8 mouse cellular contexts compared by ENCODE assay signal in genomic region chr4:120649369-120650207, GRCm38 (mm10). TPM values are rescaled to one million over a fixed set of nuclear protein-coding genes. Genes with fewer than 3 reads are reported as not detected.
A peak's percentile ranks its signal among the peaks of the same experiment; 100 is the strongest.
DNase-seq lines count a peak whose midpoint lies in the region; ATAC-seq and TF ChIP-seq lines count a peak whose summit lies in the region.

No protein-coding gene starts in this region.

- peak overlapping the region; percentile 75 for H3K9ac ChIP-seq in MEL (ENCODE audit: control insufficient read depth, low read depth, low read length, poor library complexity, severe bottlenecking)
- H3K9ac ChIP-seq in limb, embryonic 12.5 days (replicated peaks) = peak overlapping the region; percentile 60
- peak overlapping the region; percentile 70 for H3K9ac ChIP-seq in neural tube, embryonic 14.5 days (replicated peaks; ENCODE audit: low read depth, low read length)

- 0 out of 4 replicates have a peak, but pooled peaks of 1 of the 2 experiments have one; percentile 38 for TF ChIP-seq POLR2A in MEL (IDR thresholded peaks at IDR 0.05; ENCODE audit: control insufficient read depth in 1 of 2, insufficient read depth in 1 of 2, low read depth in 1 of 2, low read length in 2 of 2, poor library complexity in 1 of 2)

- H3K27me3 ChIP-seq in heart, embryonic 10.5 days (ENCODE audit: insufficient read depth, poor library complexity, severe bottlenecking) = peaks cover 73% of the 10 kb centered on the region
- H3K27me3 ChIP-seq in MEL (ENCODE audit: control insufficient read depth in 1 of 2, insufficient read depth in 2 of 2, low read length in 2 of 2) = no peaks in the 10 kb centered on the region
- peaks cover 60% of the 10 kb centered on the region for H3K27me3 ChIP-seq in limb, embryonic 12.5 days
- H3K27me3 ChIP-seq in neural tube, embryonic 14.5 days (ENCODE audit: control insufficient read depth, insufficient read depth, low read length) = no peaks in the 10 kb centered on the region; the same call in 1 of the 2 replicates

- no peaks in the 10 kb centered on the region for H3K79me2 ChIP-seq in MEL (ENCODE audit: control insufficient read depth, insufficient read depth, low read length, poor library complexity)

- H3K4me2 ChIP-seq in limb, embryonic 12.5 days = peak overlapping the region; percentile 91
- H3K4me2 ChIP-seq in neural tube, embryonic 14.5 days (ENCODE audit: low read depth, low read length) = peak overlapping the region; percentile 91

- intact Hi-C loops in heart, postnatal 25 days (cut with DNase I) = no loop called here

- H3K9me3 ChIP-seq in heart, embryonic 10.5 days = 0 out of 2 replicates have a peak, but pooled peaks cover 3% of the 10 kb centered on the region
- H3K9me3 ChIP-seq in MEL (replicated peaks; ENCODE audit: insufficient read depth, low read length) = no peaks in the 10 kb centered on the region
- H3K9me3 ChIP-seq in limb, embryonic 12.5 days = no peaks in the 10 kb centered on the region
- H3K9me3 ChIP-seq in neural tube, embryonic 14.5 days (ENCODE audit: control insufficient read depth, low read length) = no peaks in the 10 kb centered on the region

- no peak for TF ChIP-seq EP300 in MEL (IDR thresholded peaks at IDR 0.05; ENCODE audit: low read depth in 1 of 2, low read length in 2 of 2)

- ATAC-seq in limb, embryonic 12.5 days (ENCODE audit: insufficient number of reproducible peaks, insufficient read depth, low FRiP score, low TSS enrichment, low read depth) = peak; percentile 70
- ATAC-seq in neural tube, embryonic 14.5 days (ENCODE audit: low read depth) = peak; percentile 77

- 5% methylated on average over 55 of the region's 55 CpGs for WGBS in heart, embryonic 10.5 days
- WGBS in limb, embryonic 12.5 days = 4% methylated on average over 55 of the region's 55 CpGs
- WGBS in neural tube, embryonic 14.5 days = 4% methylated on average over 55 of the region's 55 CpGs

- peak overlapping the region; percentile 84 for H3K27ac ChIP-seq in heart, embryonic 10.5 days
- H3K27ac ChIP-seq in MEL (ENCODE audit: control insufficient read depth, low read depth, low read length) = no peak overlapping the region
- no peak overlapping the region for H3K27ac ChIP-seq in limb, embryonic 12.5 days
- H3K27ac ChIP-seq in neural tube, embryonic 14.5 days (ENCODE audit: low read depth, low read length) = no peak overlapping the region

- TF ChIP-seq CTCF in MEL (IDR thresholded peaks at IDR 0.05 in 2 of 3, conservative IDR thresholded peaks at IDR 0.05 in 1 of 3; ENCODE audit: control insufficient read depth in 1 of 3, insufficient read depth in 1 of 3, low read depth in 2 of 3, low read length in 3 of 3, poor library complexity in 1 of 3, severe bottlenecking in 1 of 3) = no peak

- peak overlapping the region; percentile 71 for H3K4me3 ChIP-seq in heart, embryonic 10.5 days
- peak overlapping the region; percentile 64 to 73 for H3K4me3 ChIP-seq in MEL (ENCODE audit: control insufficient read depth in 1 of 2, insufficient read depth in 1 of 2, low read depth in 2 of 2, low read length in 2 of 2)
- peak overlapping the region; percentile 50 for H3K4me3 ChIP-seq in limb, embryonic 12.5 days (replicated peaks)
- H3K4me3 ChIP-seq in neural tube, embryonic 14.5 days (ENCODE audit: low read depth, low read length) = peak overlapping the region; percentile 49

- DNase-seq in heart, embryonic 10.5 days (ENCODE audit: low spot score) = no peak
- no peak for DNase-seq in heart, postnatal 25 days (ENCODE audit: low spot score)
- peak; percentile 68 for DNase-seq in MEL (ENCODE audit: low read depth, low spot score)
- DNase-seq in embryo, embryonic 9.5 days (ENCODE audit: extremely low spot score) = peak; percentile 53
- DNase-seq in heart, postnatal 4 days = peak; percentile 22
- no peak for DNase-seq in urinary bladder, postnatal 10 days (ENCODE audit: low spot score)

- H3K36me3 ChIP-seq in heart, embryonic 10.5 days = no peaks in the 10 kb centered on the region
- H3K36me3 ChIP-seq in MEL (ENCODE audit: control insufficient read depth in 1 of 2, insufficient read depth in 2 of 2, low read length in 2 of 2) = no peaks in the 10 kb centered on the region
- no peaks in the 10 kb centered on the region for H3K36me3 ChIP-seq in limb, embryonic 12.5 days
- no peaks in the 10 kb centered on the region for H3K36me3 ChIP-seq in neural tube, embryonic 14.5 days (ENCODE audit: control insufficient read depth, insufficient read depth, low read length)

- TF ChIP-seq RAD21 in MEL (IDR thresholded peaks at IDR 0.05; ENCODE audit: low read depth, low read length) = no peak

- peaks cover 9% of the 10 kb centered on the region for H3K4me1 ChIP-seq in heart, embryonic 10.5 days
- peaks cover 1 to 19% of the 10 kb centered on the region in 2 experiments; a peak in 3 of 4 replicates for H3K4me1 ChIP-seq in MEL (ENCODE audit: control insufficient read depth in 1 of 2, insufficient read depth in 2 of 2, low read length in 2 of 2)
- peaks cover 8% of the 10 kb centered on the region for H3K4me1 ChIP-seq in limb, embryonic 12.5 days (replicated peaks)
- 0 out of 2 replicates have a peak, but pooled peaks cover 6% of the 10 kb centered on the region for H3K4me1 ChIP-seq in neural tube, embryonic 14.5 days (ENCODE audit: control insufficient read depth, insufficient read depth, low read length)

TF ChIP-seq in MEL, 35 proteins besides CTCF, POLR2A, EP300 and RAD21:
- 0 out of 2 replicates have a peak, but pooled peaks have one; percentile 7 for TF ChIP-seq TCF12 (IDR thresholded peaks at IDR 0.05; ENCODE audit: low read depth, low read length)
- 0 out of 2 replicates have a peak, but pooled peaks have one; percentile 21 for TF ChIP-seq MYC (IDR thresholded peaks at IDR 0.05; ENCODE audit: low read depth, low read length)
- no peak for TF ChIP-seq ZNF384 (IDR thresholded peaks at IDR 0.05; ENCODE audit: low read depth, low read length)
- no peak for TF ChIP-seq SMC3 (IDR thresholded peaks at IDR 0.05; ENCODE audit: low read depth, low read length)
- peak; percentile 35; the same call in 1 of the 2 replicates for TF ChIP-seq MAZ (IDR thresholded peaks at IDR 0.05; ENCODE audit: low read depth, low read length)
- TF ChIP-seq MAX (IDR thresholded peaks at IDR 0.05; ENCODE audit: low read length) = peak; percentile 62
- no peak for TF ChIP-seq KAT2A (conservative IDR thresholded peaks at IDR 0.05; ENCODE audit: low read depth, low read length)
- TF ChIP-seq GATA1 (IDR thresholded peaks at IDR 0.05; ENCODE audit: low read depth, low read length) = no peak
- peak; percentile 61 for TF ChIP-seq USF1 (IDR thresholded peaks at IDR 0.05; ENCODE audit: low read depth, low read length)
- TF ChIP-seq MXI1 (IDR thresholded peaks at IDR 0.05; ENCODE audit: low read depth, low read length) = no peak
- 0 out of 2 replicates have a peak, but pooled peaks have one; percentile 17 for TF ChIP-seq NRF1 (IDR thresholded peaks at IDR 0.05; ENCODE audit: insufficient read depth, low read depth, low read length, poor library complexity, severe bottlenecking)

RNA-seq across cellular contexts. Expression of gene Cited4, which starts 16.8 kb away (rescaled TPM):
- polyA plus RNA-seq in heart, embryonic 10.5 days (2016; fragmentation: Nextera tagmentation; extraction: Ambion mirVana) = 47.3 and 47.5 TPM in 2 replicates
- total RNA-seq in heart, postnatal 25 days (2021) = 10 to 100 TPM; 46.4 to 61.3 TPM
- total RNA-seq in MEL (2012; rRNA removed) = 18.2 and 23.3 TPM in 2 replicates
- polyA plus RNA-seq in MEL (2012; ENCODE audit: insufficient read depth in 1 of 2, insufficient read length in 2 of 2, low read depth in 1 of 2, low replicate concordance in 2 of 2, missing spikeins in 1 of 2) = 10 to 100 TPM in 1 of 2 experiments, not detected in 1; 58.1 TPM
- 10 to 100 TPM; 78.9 to 84.3 TPM for total RNA-seq in heart, postnatal 4 days (2021)
- polyA plus RNA-seq in limb, embryonic 12.5 days (2016; fragmentation: Nextera tagmentation; extraction: Ambion mirVana) = 6.0 and 6.8 TPM in 2 replicates
- 0.64 and 1.4 TPM in 2 replicates for polyA plus RNA-seq in neural tube, embryonic 14.5 days (2014; fragmentation: Nextera tagmentation; extraction: Ambion mirVana)

Comparison
In these comparisons a context has a peak if more than half of its experiments do, and no peak if none do; other contexts are left out.
1. DNase-seq: peak in MEL (single experiment), embryo, embryonic 9.5 days (single experiment) and heart, postnatal 4 days (single experiment); none in heart, embryonic 10.5 days (single experiment), heart, postnatal 25 days (single experiment) and urinary bladder, postnatal 10 days (single experiment).
2. Peak in every context shown above with its lines, with median percentiles within 50 percentile points of each other: H3K4me3 ChIP-seq and H3K9ac ChIP-seq.